Mouse (Mus musculus): Measurements from ENCODE around the gene Gm9195.

The Gm9195 gene

GRCm38 (mm10) chr14:72442936-72443335 lies 48.7 kb downstream of the Gm9195 start:
- DNase-seq (ENCODE audit: low read depth): no peak

- no peak for DNase-seq (ENCODE audit: low read depth)
Measured at GRCm38 (mm10) chr14:72440929-72441328, 50.7 kb downstream of the Gm9195 start.

GRCm38 (mm10) chr14:72440436-72440835 lies 51.2 kb downstream of the Gm9195 start:
- no peak for DNase-seq (ENCODE audit: low read depth)

GRCm38 (mm10) chr14:72438976-72439375 lies 52.7 kb downstream of the Gm9195 start:
- no peak for DNase-seq (ENCODE audit: low read depth)

- no peak for DNase-seq (ENCODE audit: low read depth)
Measured at GRCm38 (mm10) chr14:72389696-72390095, 101.9 kb downstream of the Gm9195 start.

- DNase-seq (ENCODE audit: low read depth): no peak
Measured at GRCm38 (mm10) chr14:72389288-72389687, 102.3 kb downstream of the Gm9195 start.

- DNase-seq (ENCODE audit: low read depth): peak; percentile 16
Measured at GRCm38 (mm10) chr14:72377224-72377623, 114.4 kb downstream of the Gm9195 start.
